Mouse (Mus musculus) forebrain, embryonic 14.5 days (tissue): ENCODE data around the gene Dpp10. TPM values are rescaled to one million over a fixed set of nuclear protein-coding genes. Genes with fewer than 3 reads are reported as not detected.
A peak's percentile ranks its signal among the peaks of the same experiment; 100 is the strongest.

ENCODE experiments used
- ATAC-seq: fragments of 200-750 bp; cut with Nextera tagmentation; 2 replicates; pipeline ENCODE4 v1.8.0; 2017; ENCODE audit warnings: mild to moderate bottlenecking, moderate library complexity
- DNase-seq: peaks from one replicate; pipeline ENCODE4 v3.0.0-alpha.2; 2015; ENCODE audit warnings: low spot score
- H3K27ac ChIP-seq: fragments of 300-500 bp; sonication (generic); 2 replicates; pipeline ENCODE4 v1.5.1; 2014; ENCODE audit warnings: low read depth, mild to moderate bottlenecking, control low read depth, low read length, moderate library complexity
- H3K27me3 ChIP-seq: fragments of 300-500 bp; sonication (generic); replicated peaks from 2 replicates; pipeline ENCODE4 v1.6.1; 2014; ENCODE audit warnings: low read length, control low read depth, mixed read lengths; ENCODE audit not compliant: control insufficient read depth, insufficient read depth
- H3K36me3 ChIP-seq: fragments of 300-500 bp; sonication (generic); 2 replicates; pipeline ENCODE4 v1.6.1; 2014; ENCODE audit warnings: low read length, control low read depth; ENCODE audit not compliant: control insufficient read depth, insufficient read depth
- H3K4me1 ChIP-seq: fragments of 300-500 bp; sonication (generic); 2 replicates; pipeline ENCODE4 v1.6.1; 2014; ENCODE audit warnings: antibody characterized with exemption, low read length, control low read depth; ENCODE audit not compliant: control insufficient read depth, insufficient read depth
- H3K4me2 ChIP-seq: fragments of 300-500 bp; sonication (generic); 2 replicates; pipeline ENCODE4 v1.6.1; 2014; ENCODE audit warnings: mild to moderate bottlenecking, control low read depth, low read length
- H3K4me3 ChIP-seq: fragments of 300-500 bp; sonication (generic); 2 replicates; pipeline ENCODE4 v1.5.1; 2014; ENCODE audit warnings: low read depth, low read length, control low read depth
- H3K9ac ChIP-seq: fragments of 300-500 bp; sonication (generic); 2 replicates; pipeline ENCODE4 v1.6.1; 2014; ENCODE audit warnings: mild to moderate bottlenecking, low read length, control low read depth, moderate library complexity
- H3K9me3 ChIP-seq: fragments of 300-500 bp; sonication (generic); replicated peaks from 2 replicates; pipeline ENCODE4 v1.6.1; 2016; ENCODE audit warnings: low read length, control low read depth, mixed read lengths; ENCODE audit not compliant: control insufficient read depth
- WGBS: fragments of 180-500 bp; shearing (Covaris S2); extraction: QIAGEN DNeasy Blood & Tissue Kit; methylation state at CpG from one replicate; pipeline ENCODE4 v1.1.7; 2014; 5-methylcytosine and 5-hydroxymethylcytosine counted together
- polyA plus RNA-seq: library from polyadenylated mRNA; unstranded; fragments of >200 nt; fragmentation: Nextera tagmentation; extraction: Ambion mirVana; gene quantifications from 2 replicates; pipeline ENCODE4 v1.2.1, GENCODE M21; 2014

Dpp10 gene
- polyA plus RNA-seq = 6.5 and 11.3 TPM in 2 replicates

- H3K4me3 ChIP-seq = peak within 1 kb of the TSS; percentile 55
- no peaks in the 10 kb centered on the region for H3K36me3 ChIP-seq
- H3K4me1 ChIP-seq = no peaks in the 10 kb centered on the region; the same call in 1 of the 2 replicates
- DNase-seq = peak; percentile 63
- no peaks in the 10 kb centered on the region for H3K9me3 ChIP-seq
- H3K4me2 ChIP-seq = peak within 1 kb of the TSS; percentile 87
- H3K27me3 ChIP-seq = peaks cover 15% of the 10 kb centered on the region
- H3K27ac ChIP-seq = peak within 1 kb of the TSS; percentile 48
- WGBS = 1% methylated on average over 30 of the region's 38 CpGs
- ATAC-seq = peak; percentile 70
- peak within 1 kb of the TSS; percentile 67 for H3K9ac ChIP-seq
Measured at GRCm38 (mm10) chr1:124044925-124045640, at the start of gene Dpp10. TSS of gene Dpp10 (minus strand) at chr1:124045559.

- Histone ChIP-seq H3K27ac (no peak overlapping the region), H3K4me3 (no peak overlapping the region), H3K27me3 (peaks cover 11% of the 10 kb centered on the region; the same call in 1 of the 2 replicates), H3K4me1 (no peaks in the 10 kb centered on the region; the same call in 1 of the 2 replicates), H3K36me3 (no peaks in the 10 kb centered on the region), H3K4me2 (no peak overlapping the region), H3K9me3 (no peaks in the 10 kb centered on the region), H3K9ac (no peak overlapping the region)
- no peak for ATAC-seq
- 86% methylated on average over 1 of the region's 1 CpGs for WGBS
- DNase-seq = no peak
Measured at GRCm38 (mm10) chr1:124048544-124048943, 3.2 kb upstream of the Dpp10 start.

- H3K4me2 ChIP-seq = peak overlapping the region; percentile 87
- no peaks in the 10 kb centered on the region; the same call in 1 of the 2 replicates for H3K4me1 ChIP-seq
- H3K27me3 ChIP-seq = peaks cover 15% of the 10 kb centered on the region
- ATAC-seq (peak; percentile 91), DNase-seq (peak; percentile 75)
- H3K4me3 ChIP-seq = peak overlapping the region; percentile 55
- H3K9me3 ChIP-seq = no peaks in the 10 kb centered on the region
- H3K9ac ChIP-seq = peak overlapping the region; percentile 67
- H3K36me3 ChIP-seq = no peaks in the 10 kb centered on the region
- under 1% methylated on average over 42 of the region's 44 CpGs for whole genome bisulfite sequencing
- H3K27ac ChIP-seq = peak overlapping the region; percentile 48
Measured at GRCm38 (mm10) chr1:124045761-124046300, 472 bp upstream of the Dpp10 start.

- ATAC-seq (no peak), DNase-seq (peak; percentile 12)
- H3K27ac ChIP-seq = no peak overlapping the region
- peaks cover 15% of the 10 kb centered on the region for H3K27me3 ChIP-seq
- peak overlapping the region; percentile 87 for H3K4me2 ChIP-seq
- no peaks in the 10 kb centered on the region for H3K36me3 ChIP-seq
- peak overlapping the region; percentile 55 for H3K4me3 ChIP-seq
- peak overlapping the region; percentile 67; the same call in 1 of the 2 replicates for H3K9ac ChIP-seq
- H3K4me1 ChIP-seq = no peaks in the 10 kb centered on the region; the same call in 1 of the 2 replicates
- WGBS = 7% methylated on average over 12 of the region's 12 CpGs
- H3K9me3 ChIP-seq = no peaks in the 10 kb centered on the region
Measured at GRCm38 (mm10) chr1:124044161-124044560, 1.2 kb downstream of the Dpp10 start.

- H3K9ac ChIP-seq = no peak overlapping the region
- no peak for ATAC-seq
Measured at GRCm38 (mm10) chr1:124043421-124043820, 1.9 kb downstream of the Dpp10 start.

GRCm38 (mm10) chr1:124041559-124041958 lies 3.8 kb downstream of the Dpp10 start:
- no peaks in the 10 kb centered on the region for H3K36me3 ChIP-seq
- 2% methylated on average over 3 of the region's 3 CpGs for WGBS
- no peak overlapping the region for H3K4me2 ChIP-seq
- H3K4me1 ChIP-seq = no peaks in the 10 kb centered on the region; the same call in 1 of the 2 replicates
- no peaks in the 10 kb centered on the region for H3K9me3 ChIP-seq
- H3K27me3 ChIP-seq = peaks cover 12% of the 10 kb centered on the region
- no peak overlapping the region for H3K9ac ChIP-seq
- ATAC-seq (no peak), DNase-seq (peak; percentile 59)
- H3K4me3 ChIP-seq = no peak overlapping the region
- H3K27ac ChIP-seq = no peak overlapping the region

More at GRCm38 (mm10) chr1:124043421-124043820, 1.9 kb downstream of the Dpp10 start:
- no peaks in the 10 kb centered on the region; the same call in 1 of the 2 replicates for H3K4me1 ChIP-seq
- H3K27me3 ChIP-seq = peaks cover 15% of the 10 kb centered on the region
- no peak overlapping the region for H3K27ac ChIP-seq
- WGBS = 62% methylated on average over 6 of the region's 6 CpGs
- no peaks in the 10 kb centered on the region for H3K36me3 ChIP-seq
- H3K9me3 ChIP-seq = no peaks in the 10 kb centered on the region
- peak overlapping the region; percentile 55; the same call in 1 of the 2 replicates for H3K4me3 ChIP-seq
- H3K4me2 ChIP-seq = peak overlapping the region; percentile 87; the same call in 1 of the 2 replicates
- no peak for DNase-seq

- H3K9ac ChIP-seq = no peak overlapping the region
- WGBS = 72% methylated on average over 4 of the region's 4 CpGs
- H3K4me3 ChIP-seq = no peak overlapping the region
- no peak for DNase-seq
- H3K4me1 ChIP-seq = no peaks in the 10 kb centered on the region
- no peak overlapping the region for H3K4me2 ChIP-seq
- ATAC-seq = no peak
- no peaks in the 10 kb centered on the region for H3K9me3 ChIP-seq
- H3K27me3 ChIP-seq = no peaks in the 10 kb centered on the region
- no peak overlapping the region for H3K27ac ChIP-seq
- H3K36me3 ChIP-seq = no peaks in the 10 kb centered on the region
Measured at GRCm38 (mm10) chr1:124035306-124035990, 9.9 kb downstream of the Dpp10 start.

- H3K4me2 ChIP-seq = no peak overlapping the region
- WGBS = 48% methylated on average over 6 of the region's 6 CpGs
- ATAC-seq (no peak), DNase-seq (peak; percentile 13)
- no peak overlapping the region for H3K27ac ChIP-seq
- no peaks in the 10 kb centered on the region for H3K9me3 ChIP-seq
- H3K4me1 ChIP-seq = no peaks in the 10 kb centered on the region
- H3K36me3 ChIP-seq = no peaks in the 10 kb centered on the region
- no peak overlapping the region for H3K4me3 ChIP-seq
- H3K9ac ChIP-seq = no peak overlapping the region
- H3K27me3 ChIP-seq = no peaks in the 10 kb centered on the region
Measured at GRCm38 (mm10) chr1:124032677-124033076, 12.7 kb downstream of the Dpp10 start.
